Mouse (Mus musculus) bone marrow, adult 2 months (tissue): ENCODE measurements at regions not wholly inside any gene's neighbourhood (a gene's known extent, or its start where the extent isn't known, plus 50 kb on each side); places are given as distances from the start of the nearest gene placed in this dataset.
A peak's percentile ranks its signal among the peaks of the same experiment; 100 is the strongest.

Experiments used
- H3K27ac ChIP-seq: fragments of 200-500 bp; 2 replicates; pipeline ENCODE4 v1.5.1; 2012; ENCODE audit warnings: low read depth, mild to moderate bottlenecking, control low read depth, inconsistent platforms, low read length; ENCODE audit not compliant: control insufficient read depth, poor library complexity, insufficient read depth
- H3K4me1 ChIP-seq: fragments of 200-500 bp; 2 replicates; pipeline ENCODE4 v1.6.1; 2011; ENCODE audit warnings: low read length; ENCODE audit not compliant: control insufficient read depth, insufficient read depth
- H3K4me3 ChIP-seq: fragments of 200-500 bp; replicated peaks from 2 replicates; pipeline ENCODE3; 2011; ENCODE audit warnings: mild to moderate bottlenecking, low read depth, low read length, control low read depth; ENCODE audit not compliant: control insufficient read depth
- CTCF ChIP-seq: fragments of 200-500 bp; IDR thresholded peaks from 2 replicates; pipeline ENCODE4 v1.5.1; 2011; ENCODE audit warnings: low read length, control low read depth; ENCODE audit not compliant: control insufficient read depth, insufficient read depth
- POLR2A ChIP-seq: fragments of 200-500 bp; IDR thresholded peaks from 2 replicates; pipeline ENCODE4 v1.6.1; 2011; ENCODE audit warnings: low read depth, mild to moderate bottlenecking, control low read depth, low read length, borderline replicate concordance; ENCODE audit not compliant: control insufficient read depth
- WGBS: fragments of 180-500 bp; shearing (Covaris S2); methylation state at CpG from one replicate; pipeline ENCODE4 v1.1.7; 2018; 5-methylcytosine and 5-hydroxymethylcytosine counted together

DNA sequence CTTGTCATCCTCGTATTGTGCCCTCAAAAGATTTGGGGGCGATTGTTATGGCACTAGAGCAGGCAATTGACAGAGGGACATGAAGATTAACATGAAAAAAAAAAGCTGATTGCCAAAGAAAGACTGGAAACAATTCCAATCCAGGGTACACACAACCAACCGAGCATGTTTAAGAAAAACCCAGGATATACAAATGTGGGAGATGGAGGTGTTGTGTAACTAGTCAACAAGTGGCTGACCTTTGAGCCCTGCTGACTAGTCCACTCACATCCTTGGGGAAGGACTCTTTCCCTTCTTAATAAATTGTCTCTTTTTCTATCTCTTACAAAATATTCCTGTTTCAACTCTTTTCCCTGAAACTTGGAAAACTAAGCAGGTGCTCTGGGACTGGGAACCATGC is 484.9 kb upstream of the Gm5415 start:
- H3K4me3 ChIP-seq, result no peak overlapping the region
- H3K4me1 ChIP-seq, result no peaks in the 10 kb centered on the region
- TF ChIP-seq CTCF, result no peak
- TF ChIP-seq POLR2A, result no peak
- H3K27ac ChIP-seq, result no peak overlapping the region
- 70% methylated on average over 3 of the region's 3 CpGs for WGBS

DNA sequence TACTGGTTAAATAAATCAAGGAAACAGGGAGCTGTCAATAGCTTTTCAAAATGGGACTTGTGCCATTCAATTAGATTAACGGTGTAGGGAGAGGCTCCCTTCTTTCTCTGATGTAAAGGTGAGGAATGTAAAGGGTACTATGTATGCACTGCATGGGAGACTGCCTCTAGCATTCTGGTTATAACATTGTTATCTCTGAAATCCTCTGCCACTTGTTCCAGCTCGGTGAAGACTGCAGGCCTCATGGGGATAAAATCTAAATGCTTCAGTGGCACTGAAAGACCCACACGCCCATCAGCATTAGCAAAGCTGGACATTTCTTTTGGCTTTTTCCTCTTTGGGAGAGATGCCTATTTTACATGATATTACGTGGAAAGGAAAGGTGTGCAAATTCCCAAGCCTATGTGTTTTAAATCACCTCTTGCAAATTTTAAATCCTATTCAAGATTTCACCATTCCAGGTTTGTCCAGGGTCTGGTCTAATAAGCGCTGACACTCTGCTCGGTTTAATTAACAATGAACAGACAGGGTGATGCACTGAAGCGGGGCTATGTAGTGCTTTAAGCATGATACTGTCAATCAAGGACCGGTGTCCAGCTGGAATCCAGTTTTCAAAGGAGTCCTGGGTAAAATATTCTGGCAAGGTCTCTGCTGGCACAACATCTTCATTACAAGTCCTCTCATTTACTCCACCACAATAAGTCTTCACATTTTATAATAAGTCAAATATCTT is 479.8 kb upstream of the Gm5415 start:
- Histone ChIP-seq H3K27ac (no peak overlapping the region), H3K4me3 (no peak overlapping the region), H3K4me1 (no peaks in the 10 kb centered on the region)
- TF ChIP-seq CTCF (no peak), POLR2A (no peak)
- 68% methylated on average over 8 of the region's 8 CpGs for WGBS

DNA sequence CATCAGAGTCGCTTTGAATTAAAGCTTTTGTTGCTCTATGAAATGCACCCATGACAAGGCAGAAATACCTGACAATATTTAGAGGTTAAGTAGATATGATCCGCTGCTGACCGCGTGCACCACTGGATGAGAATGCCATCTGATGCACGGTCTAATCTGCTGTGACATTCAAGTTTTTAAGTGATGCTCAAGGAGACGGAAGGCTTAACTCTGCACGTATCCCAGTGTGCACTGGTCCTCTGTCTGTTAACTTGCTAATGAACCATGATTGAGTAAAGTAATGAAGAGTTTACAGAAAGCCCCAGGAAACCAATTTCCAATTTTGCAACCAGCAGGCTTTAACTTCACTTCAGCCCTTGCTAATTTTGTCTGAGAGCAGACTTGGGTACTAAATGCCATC is 478.3 kb upstream of the Gm5415 start:
- Histone ChIP-seq H3K4me1 (no peaks in the 10 kb centered on the region), H3K4me3 (no peak overlapping the region), H3K27ac (no peak overlapping the region)
- TF ChIP-seq CTCF (no peak), POLR2A (no peak)
- WGBS, result 79% methylated on average over 7 of the region's 7 CpGs

DNA sequence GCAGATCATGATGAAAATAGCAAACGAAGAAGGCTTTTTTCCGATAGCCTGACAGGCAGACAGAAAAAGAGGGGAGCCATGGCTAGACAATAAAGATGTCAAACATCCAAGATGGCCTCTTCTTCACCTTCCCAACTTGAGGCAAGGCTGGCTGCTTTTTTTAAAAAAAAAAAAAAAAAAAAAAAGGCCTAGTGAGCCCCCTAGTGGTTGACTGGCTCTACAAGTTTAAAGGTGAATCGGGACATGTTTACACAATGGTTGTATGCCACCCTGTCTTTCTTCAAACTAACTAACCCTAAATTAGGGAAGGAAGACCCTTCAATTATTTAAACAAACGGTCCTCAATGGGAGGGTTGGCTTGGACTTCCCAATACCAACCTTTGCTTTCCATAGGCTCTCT is 475.8 kb upstream of the Gm5415 start:
- WGBS, result 58% methylated on average over 4 of the region's 4 CpGs
- no peak for TF ChIP-seq CTCF
- TF ChIP-seq POLR2A, result no peak
- Histone ChIP-seq H3K4me3 (no peak overlapping the region), H3K4me1 (no peaks in the 10 kb centered on the region), H3K27ac (no peak overlapping the region)

DNA sequence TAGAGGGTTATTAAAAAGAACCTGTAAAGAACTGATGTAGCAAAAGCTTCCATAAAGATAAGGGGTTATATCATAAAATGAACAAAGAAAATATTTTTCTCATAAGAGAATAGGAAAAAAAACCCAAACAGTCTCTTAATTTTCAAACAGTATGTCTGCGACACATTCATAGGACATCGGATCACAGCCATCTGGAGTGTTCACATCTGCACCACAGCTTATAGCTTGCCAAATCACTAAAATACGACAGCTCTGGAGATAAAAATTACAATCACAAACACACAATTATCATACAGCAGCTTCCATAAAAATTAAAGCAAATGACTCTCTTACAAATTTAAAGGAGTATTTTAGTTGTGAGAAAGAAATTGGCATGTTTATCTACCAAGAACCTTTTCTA is 456.9 kb upstream of the Gm5415 start:
- H3K4me3 ChIP-seq, result no peak overlapping the region
- H3K4me1 ChIP-seq, result no peaks in the 10 kb centered on the region
- 85% methylated on average over 3 of the region's 3 CpGs for WGBS
- TF ChIP-seq CTCF, result no peak
- no peak for TF ChIP-seq POLR2A
- no peak overlapping the region for H3K27ac ChIP-seq

DNA sequence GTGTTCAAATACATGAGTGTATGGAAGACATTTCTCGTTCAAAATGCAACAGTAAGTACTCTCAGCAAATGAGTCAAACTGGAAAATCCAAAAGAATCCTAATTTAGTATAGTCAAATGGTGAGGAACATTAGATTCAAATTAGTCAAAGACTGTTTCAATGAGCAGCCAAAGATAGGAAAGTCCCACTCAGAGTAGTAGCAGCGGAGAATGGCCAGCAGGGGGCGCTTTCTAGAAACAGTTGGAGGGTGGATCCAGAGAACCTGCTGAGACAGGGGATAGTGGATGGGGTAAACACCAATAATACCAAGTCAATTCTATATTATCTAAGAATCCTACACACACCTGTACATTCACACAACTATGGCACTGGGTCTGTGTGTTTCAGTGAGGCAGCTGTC is 417.9 kb upstream of the Gm5415 start:
- TF ChIP-seq POLR2A, result no peak
- peak; percentile 9; the same call in 1 of the 2 replicates for TF ChIP-seq CTCF
- 61% methylated on average over 3 of the region's 3 CpGs for WGBS

DNA sequence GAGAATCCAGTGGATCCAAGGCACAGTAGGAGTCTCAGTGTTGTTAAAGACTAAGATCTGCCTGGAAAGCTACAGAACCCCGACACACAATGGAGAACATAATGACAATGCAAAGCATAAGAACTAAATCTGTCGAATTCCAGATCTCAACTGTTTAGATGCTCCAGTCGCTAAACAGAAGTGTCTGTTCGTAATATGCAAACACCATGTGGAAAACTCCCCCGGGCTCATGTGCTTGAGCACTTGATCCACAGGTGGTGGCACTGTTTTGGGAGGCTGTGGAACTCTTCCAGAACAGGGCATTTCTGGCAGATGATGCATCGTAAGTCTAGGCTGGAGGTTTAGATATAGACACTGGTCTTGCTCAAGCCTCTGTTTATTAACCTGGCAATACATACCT is 412.2 kb upstream of the Gm5415 start:
- H3K4me3 ChIP-seq, result no peak overlapping the region
- H3K27ac ChIP-seq, result no peak overlapping the region
- TF ChIP-seq CTCF (no peak), POLR2A (no peak)
- 78% methylated on average over 6 of the region's 6 CpGs for WGBS
- H3K4me1 ChIP-seq, result no peaks in the 10 kb centered on the region

More for the DNA sequence above, 417.9 kb upstream of the Gm5415 start:
- Histone ChIP-seq H3K27ac (no peak overlapping the region), H3K4me3 (no peak overlapping the region), H3K4me1 (no peaks in the 10 kb centered on the region)

DNA sequence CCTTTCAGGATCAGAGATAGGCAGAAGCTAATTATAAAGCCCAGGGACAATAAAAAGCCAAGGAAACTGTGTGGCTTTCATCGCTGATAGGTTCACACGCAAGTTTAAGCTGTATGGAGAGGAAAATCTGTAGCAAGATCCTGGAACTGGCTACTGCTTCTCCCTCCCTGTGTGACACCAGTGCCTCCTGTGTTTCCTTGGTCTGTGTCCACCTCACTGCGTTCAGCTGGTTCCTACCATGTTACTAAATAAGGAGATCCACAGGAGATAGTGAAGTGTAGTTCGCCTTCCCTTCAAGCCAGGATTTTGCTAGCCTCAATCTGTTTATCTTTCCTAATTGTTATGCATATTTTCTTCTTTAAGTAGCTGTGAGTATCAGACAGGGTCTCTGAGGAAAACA is 399.2 kb upstream of the Gm5415 start:
- 82% methylated on average over 4 of the region's 4 CpGs for WGBS
- no peak overlapping the region for H3K4me3 ChIP-seq
- H3K27ac ChIP-seq, result no peak overlapping the region
- TF ChIP-seq POLR2A (no peak), CTCF (no peak)
- H3K4me1 ChIP-seq, result no peaks in the 10 kb centered on the region

DNA sequence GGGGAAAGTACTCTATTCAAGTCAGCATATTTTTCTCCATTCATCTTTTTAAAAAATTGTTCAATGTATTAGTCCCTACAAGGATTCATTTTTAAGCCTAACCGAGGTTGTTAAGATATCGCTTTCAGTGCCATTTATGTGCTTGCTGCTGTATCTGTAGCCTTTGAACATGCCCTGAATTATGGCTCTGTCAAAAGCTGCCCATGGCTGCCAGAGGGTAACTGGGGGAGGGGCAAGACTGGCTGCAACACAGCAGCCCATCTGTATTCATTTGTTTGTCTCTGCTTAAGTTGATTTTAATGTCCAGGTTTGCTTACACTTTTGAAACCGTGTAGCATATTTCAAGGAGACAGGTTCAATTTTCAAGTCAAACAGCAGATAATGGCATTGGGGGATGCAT is 383.3 kb upstream of the Gm5415 start:
- Histone ChIP-seq H3K4me3 (no peak overlapping the region), H3K4me1 (no peaks in the 10 kb centered on the region), H3K27ac (no peak overlapping the region)
- TF ChIP-seq POLR2A (no peak), CTCF (no peak)
- WGBS, result 80% methylated on average over 3 of the region's 3 CpGs
